Mouse (Mus musculus) cerebellum, adult 2 months (tissue): ENCODE results near the gene Gm12184.

Source experiments
- CTCF ChIP-seq: fragments of 200-500 bp; IDR thresholded peaks from 2 replicates; pipeline ENCODE4 v1.5.1; 2011; ENCODE audit warnings: low read depth, mild to moderate bottlenecking, control low read depth, low read length, moderate library complexity, borderline replicate concordance; ENCODE audit not compliant: insufficient read depth
- POLR2A ChIP-seq: fragments of 200-500 bp; IDR thresholded peaks from 2 replicates; pipeline ENCODE4 v1.6.1; 2011; ENCODE audit warnings: low read length, control low read depth, borderline replicate concordance; ENCODE audit not compliant: insufficient read depth

DNA sequence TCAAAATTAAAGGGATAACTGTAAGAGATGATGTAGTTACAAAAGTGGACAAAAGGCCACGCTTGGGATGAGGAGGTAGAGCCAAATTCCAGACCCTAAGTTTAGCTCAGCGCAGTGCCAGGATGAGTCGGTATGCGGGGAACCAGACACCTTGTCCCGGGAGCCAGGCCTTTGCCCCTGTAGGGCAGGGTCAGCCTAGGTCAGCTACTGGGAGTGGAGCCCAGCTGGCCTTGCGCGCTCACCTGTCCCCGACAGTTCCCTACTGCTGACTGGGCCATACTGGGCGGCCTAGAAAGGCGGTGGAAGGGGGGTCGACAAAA lies 10.5 kb upstream of the Gm12184 start:
- TF ChIP-seq POLR2A (no peak), CTCF (no peak)
